Mouse (Mus musculus) limb, embryonic 11.5 days (tissue): ENCODE measurements at regions not wholly inside any gene's neighbourhood (a gene's known extent, or its start where the extent isn't known, plus 50 kb on each side); places are given as distances from the start of the nearest gene placed in this dataset.

ENCODE experiments used
- ATAC-seq: fragments of 200-750 bp; cut with Nextera tagmentation; 2 replicates; pipeline ENCODE4 v1.8.0; 2017; ENCODE audit warnings: low read depth; ENCODE audit not compliant: insufficient number of reproducible peaks, low FRiP score, low TSS enrichment
- DNase-seq: peaks from one replicate; pipeline ENCODE4 v3.0.0-alpha.2; 2015; ENCODE audit warnings: low spot score
- H3K27ac ChIP-seq: fragments of 300-500 bp; sonication (generic); replicated peaks from 2 replicates; pipeline ENCODE4 v1.5.1; 2014; ENCODE audit warnings: low read depth, mild to moderate bottlenecking, low read length
- H3K27me3 ChIP-seq: fragments of 300-500 bp; sonication (generic); 2 replicates; pipeline ENCODE4 v1.6.1; 2014; ENCODE audit warnings: mild to moderate bottlenecking, low read length, mixed read lengths; ENCODE audit not compliant: control insufficient read depth, insufficient read depth
- H3K36me3 ChIP-seq: fragments of 300-500 bp; sonication (generic); 2 replicates; pipeline ENCODE4 v1.6.1; 2014; ENCODE audit warnings: mild to moderate bottlenecking, low read length, moderate library complexity, mixed read lengths; ENCODE audit not compliant: control insufficient read depth, insufficient read depth
- H3K4me1 ChIP-seq: fragments of 300-500 bp; sonication (generic); 2 replicates; pipeline ENCODE4 v1.6.1; 2014; ENCODE audit warnings: low read length, mixed read lengths; ENCODE audit not compliant: control insufficient read depth, insufficient read depth
- H3K4me2 ChIP-seq: fragments of 300-500 bp; sonication (generic); 2 replicates; pipeline ENCODE4 v1.6.1; 2014; ENCODE audit warnings: low read depth, mild to moderate bottlenecking, moderate library complexity; ENCODE audit not compliant: severe bottlenecking
- H3K4me3 ChIP-seq: fragments of 300-500 bp; sonication (generic); 2 replicates; pipeline ENCODE4 v1.5.1; 2014; ENCODE audit warnings: low read depth, low read length
- H3K9ac ChIP-seq: fragments of 300-500 bp; sonication (generic); 2 replicates; pipeline ENCODE4 v1.6.1; 2014; ENCODE audit warnings: mild to moderate bottlenecking, low read length
- H3K9me3 ChIP-seq: fragments of 300-500 bp; sonication (generic); 2 replicates; pipeline ENCODE4 v1.6.1; 2016; ENCODE audit warnings: low read length; ENCODE audit not compliant: control insufficient read depth
- WGBS: fragments of 180-500 bp; shearing (Covaris S2); extraction: QIAGEN DNeasy Blood & Tissue Kit; methylation state at CpG from one replicate; pipeline ENCODE4 v1.1.7; 2014; 5-methylcytosine and 5-hydroxymethylcytosine counted together

DNA sequence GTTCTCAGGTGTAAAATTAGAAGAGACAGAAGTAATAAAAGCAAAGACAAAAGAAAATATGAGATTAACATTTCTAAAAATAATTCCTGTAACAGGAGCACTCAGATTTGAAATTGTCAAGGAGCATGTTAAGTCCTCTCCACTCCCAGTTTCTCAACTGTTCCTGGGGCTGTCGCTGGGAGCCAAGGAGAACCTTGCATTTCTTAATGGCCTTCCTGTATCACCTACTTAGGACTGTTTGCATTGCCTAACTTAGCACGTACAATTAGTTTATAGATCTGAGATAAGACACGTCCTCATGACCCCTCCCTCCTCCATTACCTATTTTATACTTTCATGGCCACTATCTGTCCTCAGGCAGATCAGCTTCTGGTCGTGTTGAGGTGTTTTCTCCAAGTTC, 360.8 kb downstream of the Kcnj2 start:
- H3K36me3 ChIP-seq: no peaks in the 10 kb centered on the region
- H3K27me3 ChIP-seq: no peaks in the 10 kb centered on the region
- 66% methylated on average over 4 of the region's 4 CpGs for WGBS
- no peak for ATAC-seq
- no peaks in the 10 kb centered on the region for H3K9me3 ChIP-seq
- no peaks in the 10 kb centered on the region for H3K4me1 ChIP-seq
- H3K9ac ChIP-seq: no peak overlapping the region
- no peak overlapping the region for H3K4me3 ChIP-seq
- H3K27ac ChIP-seq: no peak overlapping the region
- H3K4me2 ChIP-seq: no peak overlapping the region
- no peak for DNase-seq

DNA sequence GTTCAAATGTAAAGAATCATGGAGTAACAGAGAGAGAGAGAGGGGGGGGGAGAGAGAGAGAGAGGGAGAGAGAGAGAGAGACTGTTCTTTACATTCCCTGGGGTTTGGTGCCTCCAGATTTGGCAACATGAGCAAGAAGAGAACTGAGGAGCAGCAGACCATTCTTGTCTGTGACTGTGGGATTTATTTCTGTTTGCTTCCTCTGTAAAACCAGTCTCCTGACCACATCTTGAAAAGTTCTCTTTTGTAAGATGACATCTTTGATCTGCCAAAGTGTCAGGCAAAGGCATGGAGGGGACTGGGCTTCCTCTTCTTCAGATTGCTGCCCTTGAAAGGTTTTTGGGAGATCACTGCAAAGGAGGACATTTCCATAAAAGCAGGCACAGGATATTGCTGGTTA, 376.3 kb downstream of the Kcnj2 start:
- Histone ChIP-seq H3K4me3 (no peak overlapping the region), H3K27ac (no peak overlapping the region), H3K9ac (no peak overlapping the region), H3K4me2 (no peak overlapping the region), H3K9me3 (no peaks in the 10 kb centered on the region), H3K4me1 (no peaks in the 10 kb centered on the region), H3K36me3 (no peaks in the 10 kb centered on the region), H3K27me3 (no peaks in the 10 kb centered on the region)
- DNase-seq (no peak), ATAC-seq (no peak)

DNA sequence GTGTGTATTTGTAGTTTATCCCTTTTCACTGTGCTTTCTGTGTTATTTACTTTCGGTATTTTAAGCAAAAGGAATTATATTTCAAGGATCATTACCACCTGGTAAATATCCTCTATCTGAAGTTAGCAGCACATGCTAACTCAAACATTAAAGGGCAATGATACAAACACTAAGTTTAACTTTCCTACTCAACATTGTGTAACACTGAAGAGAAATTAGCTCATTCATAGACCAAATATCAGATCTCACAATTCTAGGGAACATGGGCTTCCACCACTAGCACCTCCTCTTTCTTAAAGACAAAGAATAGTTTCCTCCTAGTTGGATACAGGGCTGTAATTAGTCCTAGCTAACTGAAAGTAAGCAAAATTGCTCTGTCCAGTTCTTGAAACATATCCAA, 377.4 kb downstream of the Kcnj2 start:
- Histone ChIP-seq H3K27ac (no peak overlapping the region), H3K9me3 (no peaks in the 10 kb centered on the region), H3K4me1 (no peaks in the 10 kb centered on the region), H3K4me3 (no peak overlapping the region), H3K36me3 (no peaks in the 10 kb centered on the region), H3K27me3 (no peaks in the 10 kb centered on the region), H3K9ac (no peak overlapping the region), H3K4me2 (no peak overlapping the region)
- 83% methylated on average over 1 of the region's 1 CpGs for WGBS
- ATAC-seq: no peak
- no peak for DNase-seq

DNA sequence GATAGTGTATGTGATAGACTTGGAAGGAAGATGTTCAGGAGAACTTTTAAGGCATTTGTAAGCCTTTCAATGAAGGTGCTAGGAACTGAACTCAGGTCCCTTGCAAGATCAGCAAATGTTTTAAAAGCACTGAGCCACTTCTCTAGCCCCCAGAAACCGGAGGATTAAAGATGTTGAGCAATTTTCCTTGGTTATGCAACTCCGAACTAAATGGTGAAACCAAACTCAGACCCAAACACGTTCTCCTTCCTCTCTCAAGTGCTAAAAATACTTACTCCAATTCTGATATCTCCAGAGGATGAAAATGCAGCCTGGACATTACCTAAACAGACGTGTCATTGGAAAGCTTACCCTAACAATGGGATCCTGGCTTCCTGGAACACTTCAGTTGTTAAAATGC, 378.8 kb downstream of the Kcnj2 start:
- Histone ChIP-seq H3K9me3 (no peaks in the 10 kb centered on the region), H3K4me3 (no peak overlapping the region), H3K4me2 (no peak overlapping the region), H3K9ac (no peak overlapping the region), H3K36me3 (no peaks in the 10 kb centered on the region), H3K4me1 (no peaks in the 10 kb centered on the region), H3K27me3 (no peaks in the 10 kb centered on the region), H3K27ac (no peak overlapping the region)
- ATAC-seq (no peak), DNase-seq (no peak)
- WGBS: 80% methylated on average over 4 of the region's 4 CpGs

DNA sequence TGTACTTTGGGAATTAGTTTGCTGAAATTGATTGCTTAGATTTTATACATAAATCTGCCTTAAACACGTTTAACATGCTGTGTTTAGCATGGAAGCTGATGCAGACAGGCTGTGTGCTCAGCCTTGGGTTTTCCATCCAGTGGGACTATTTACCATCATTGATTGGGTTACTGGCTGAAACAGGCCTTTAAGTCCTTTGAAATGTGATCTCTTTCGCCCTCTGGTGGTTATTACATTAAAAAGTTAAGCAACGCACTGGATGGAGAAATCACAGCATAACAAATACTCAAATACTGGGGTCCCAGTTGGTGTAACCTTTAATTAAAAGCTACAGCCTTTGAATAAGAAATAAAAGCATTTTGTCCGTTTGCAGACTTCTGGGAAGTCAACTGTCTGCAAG, 379.8 kb downstream of the Kcnj2 start:
- no peak overlapping the region for H3K4me2 ChIP-seq
- H3K36me3 ChIP-seq: no peaks in the 10 kb centered on the region
- no peaks in the 10 kb centered on the region for H3K27me3 ChIP-seq
- H3K9me3 ChIP-seq: no peaks in the 10 kb centered on the region
- no peak overlapping the region for H3K4me3 ChIP-seq
- H3K4me1 ChIP-seq: no peaks in the 10 kb centered on the region
- DNase-seq: peak; percentile 25
- 7% methylated on average over 4 of the region's 4 CpGs for WGBS
- H3K9ac ChIP-seq: no peak overlapping the region
- ATAC-seq: no peak
- H3K27ac ChIP-seq: no peak overlapping the region

DNA sequence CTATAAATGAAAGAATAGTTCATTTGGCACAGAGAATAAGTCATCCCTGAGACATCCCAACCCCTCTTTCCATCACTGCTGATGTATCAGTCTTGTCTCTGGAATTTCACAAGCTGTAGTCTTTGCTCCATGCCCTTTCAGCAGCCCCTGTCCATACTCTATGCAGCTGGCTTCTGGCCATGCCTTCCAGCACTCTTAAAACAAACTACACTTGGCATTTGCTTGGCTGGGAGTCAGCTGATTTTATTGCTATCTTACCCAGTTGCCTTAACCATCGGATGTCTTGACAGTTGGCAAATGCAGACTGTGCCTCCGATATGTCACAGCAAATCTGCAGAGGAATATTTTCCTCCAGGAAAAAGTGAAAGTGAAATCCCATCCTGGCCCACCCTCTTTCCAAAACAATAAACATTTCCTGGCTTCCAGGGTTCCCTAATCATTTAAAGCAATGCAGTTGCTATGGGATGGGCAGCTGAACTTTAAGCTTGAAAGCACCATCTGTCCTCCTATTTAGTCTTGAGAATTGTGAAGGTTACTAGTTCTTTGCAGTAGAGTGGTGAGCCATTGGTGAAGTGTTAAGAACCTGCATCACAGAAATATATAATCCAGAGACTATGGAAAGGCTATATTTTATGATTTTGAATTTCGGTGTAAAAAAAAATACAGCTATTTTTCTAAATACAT, 385.0 kb downstream of the Kcnj2 start:
- Histone ChIP-seq H3K27me3 (no peaks in the 10 kb centered on the region), H3K4me1 (no peaks in the 10 kb centered on the region), H3K9ac (no peak overlapping the region), H3K36me3 (no peaks in the 10 kb centered on the region), H3K9me3 (no peaks in the 10 kb centered on the region), H3K4me2 (no peak overlapping the region), H3K4me3 (no peak overlapping the region), H3K27ac (no peak overlapping the region)
- WGBS: 89% methylated on average over 3 of the region's 3 CpGs
- DNase-seq (no peak), ATAC-seq (no peak)

DNA sequence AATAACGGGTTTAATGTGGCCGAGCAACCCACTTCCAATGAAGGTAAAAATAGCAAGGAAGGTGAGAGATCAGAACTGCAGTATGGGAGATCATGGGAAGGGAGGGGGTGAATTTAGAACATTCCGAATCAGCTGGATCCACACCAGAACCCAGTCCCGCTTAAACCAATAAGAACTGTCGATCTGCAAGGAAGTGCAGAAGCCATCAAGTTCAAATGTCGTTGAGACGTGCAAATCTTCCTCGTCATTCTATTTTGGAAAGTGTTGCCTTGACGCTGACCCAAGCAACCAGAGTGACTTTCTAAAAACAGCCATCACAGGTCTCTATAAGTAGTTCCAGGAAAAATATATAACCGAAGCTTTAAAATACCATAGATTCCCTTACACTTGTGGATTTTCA, 394.1 kb downstream of the Kcnj2 start:
- 90% methylated on average over 10 of the region's 10 CpGs for WGBS
- Histone ChIP-seq H3K36me3 (no peaks in the 10 kb centered on the region), H3K4me1 (no peaks in the 10 kb centered on the region), H3K4me2 (no peak overlapping the region), H3K4me3 (no peak overlapping the region), H3K9me3 (no peaks in the 10 kb centered on the region), H3K27ac (no peak overlapping the region), H3K9ac (no peak overlapping the region), H3K27me3 (no peaks in the 10 kb centered on the region)
- DNase-seq: no peak
- no peak for ATAC-seq

DNA sequence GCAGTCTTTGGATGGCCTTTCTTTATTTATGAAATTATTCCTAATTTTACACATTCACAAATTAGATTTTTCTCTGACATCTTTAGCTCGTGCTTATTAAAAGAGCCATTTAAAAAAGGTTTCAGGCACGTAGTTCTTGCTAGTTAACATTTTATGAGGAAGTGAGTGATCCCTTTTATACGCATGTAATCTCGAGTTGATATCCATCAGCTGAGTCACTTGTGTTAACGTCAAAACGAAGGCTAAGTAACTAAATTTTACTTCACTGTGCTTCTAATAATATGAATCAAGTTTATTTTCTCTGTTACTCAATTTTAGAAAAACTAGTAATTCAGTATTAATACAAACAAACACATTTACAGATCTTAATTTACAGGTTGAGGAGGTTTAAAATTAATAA, 419.0 kb downstream of the Kcnj2 start:
- ATAC-seq (no peak), DNase-seq (no peak)
- WGBS: 74% methylated on average over 6 of the region's 6 CpGs
- Histone ChIP-seq H3K9me3 (no peaks in the 10 kb centered on the region), H3K36me3 (no peaks in the 10 kb centered on the region), H3K4me3 (no peak overlapping the region), H3K27ac (no peak overlapping the region), H3K4me1 (no peaks in the 10 kb centered on the region), H3K4me2 (no peak overlapping the region), H3K9ac (no peak overlapping the region), H3K27me3 (no peaks in the 10 kb centered on the region)

DNA sequence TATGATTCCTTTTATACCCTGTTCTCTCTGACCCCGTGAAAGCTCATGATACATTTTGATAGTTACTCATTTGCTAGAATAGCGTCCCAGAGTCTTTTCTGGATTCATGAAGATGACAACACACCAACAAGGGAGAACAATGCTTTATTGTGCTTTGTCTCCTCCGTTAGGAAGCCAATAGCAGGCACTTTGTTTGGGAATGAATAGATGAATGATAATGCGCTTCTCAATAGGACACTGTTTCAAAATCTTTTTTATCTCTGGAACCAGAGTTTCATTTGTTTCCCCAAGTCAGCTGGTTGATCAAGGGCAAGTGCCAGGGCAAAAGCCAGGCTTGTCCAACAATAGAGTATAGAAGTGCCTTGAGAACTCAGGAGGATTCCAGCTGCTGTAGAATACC, 446.5 kb downstream of the Kcnj2 start:
- DNase-seq (no peak), ATAC-seq (no peak)
- 83% methylated on average over 4 of the region's 4 CpGs for WGBS
- no peak overlapping the region for H3K9ac ChIP-seq
- no peaks in the 10 kb centered on the region for H3K36me3 ChIP-seq
- H3K4me1 ChIP-seq: no peaks in the 10 kb centered on the region
- no peak overlapping the region for H3K4me2 ChIP-seq
- H3K4me3 ChIP-seq: no peak overlapping the region
- no peak overlapping the region for H3K27ac ChIP-seq
- H3K27me3 ChIP-seq: no peaks in the 10 kb centered on the region
- no peaks in the 10 kb centered on the region for H3K9me3 ChIP-seq
